In the genomic region with DNA sequence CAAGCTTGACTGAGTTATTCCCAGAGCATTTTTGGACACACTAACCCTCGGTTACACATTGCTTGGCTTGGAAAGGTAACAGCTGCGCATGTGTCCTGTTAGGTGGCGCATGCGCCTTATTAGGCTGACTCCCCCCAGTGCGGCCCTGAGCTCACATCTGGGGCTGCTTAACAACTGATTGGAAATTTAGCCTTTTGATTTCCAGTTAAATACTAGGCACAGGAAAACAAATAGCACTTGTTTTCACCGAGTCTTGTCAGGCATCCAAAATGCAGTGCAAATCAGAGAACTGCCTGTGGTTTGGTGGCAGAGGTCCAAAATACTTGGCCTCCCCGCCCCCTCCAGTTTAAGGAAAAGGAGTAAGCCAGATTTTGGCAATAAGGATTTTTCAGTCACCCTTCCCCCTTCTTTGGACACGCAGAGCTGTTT, we compare ENCODE assay signal across 9 mouse cellular contexts.
DNase-seq lines count a peak whose midpoint lies in the region; ATAC-seq and TF ChIP-seq lines count a peak whose summit lies in the region.
"Had no signal": no experiment of that assay in that cellular context is flagged by ENCODE, and none has a peak within 500 bp of the region (broad histone marks: within the 10 kb centered on the region; RNA-seq: fewer than 3 reads in every experiment).

No protein-coding gene starts in this region.

- peak overlapping the region; percentile 37 for H3K4me2 ChIP-seq in forebrain, postnatal 0 days (ENCODE audit: low read depth)

- TF ChIP-seq POLR2A in liver, adult 2 months (IDR thresholded peaks at IDR 0.05; ENCODE audit: extremely low read depth, insufficient read depth, low read length) = no peak

- peak overlapping the region; percentile 17; the same call in 1 of the 2 replicates for H3K4me3 ChIP-seq in forebrain, postnatal 0 days (ENCODE audit: low read depth, low read length)
- no peak overlapping the region for H3K4me3 ChIP-seq in liver, adult 2 months (ENCODE audit: insufficient read depth, low read depth, low read length)

- H3K9me3 ChIP-seq in forebrain, postnatal 0 days (ENCODE audit: low read length) = no peaks in the 10 kb centered on the region

- no peaks in the 10 kb centered on the region for H3K27me3 ChIP-seq in forebrain, postnatal 0 days (ENCODE audit: insufficient read depth, low read length)
- H3K27me3 ChIP-seq in liver, adult 2 months (ENCODE audit: control insufficient read depth, insufficient read depth, low read length) = no peaks in the 10 kb centered on the region

- ATAC-seq in forebrain, postnatal 0 days = peak; percentile 82
- ATAC-seq in erythroid progenitor cell, adult 5-6 weeks (replicated peaks; ENCODE audit: low FRiP score, poor library complexity, severe bottlenecking) = no peak

- peak; percentile 93 for DNase-seq in 3T3-L1 (ENCODE audit: low read depth, low spot score)
- DNase-seq in cerebellum, adult 11 months = peak; percentile 54
- peak; percentile 75 for DNase-seq in forebrain, postnatal 0 days
- peak; percentile 89 to 90 for DNase-seq in heart, postnatal 10 days
- DNase-seq in kidney, postnatal 25 days = peak; percentile 91 to 94
- DNase-seq in liver, adult 2 months (ENCODE audit: extremely low read depth, low read depth, low spot score) = peak; percentile 81
- DNase-seq in retina, postnatal 1 day = peak; percentile 57

- peaks cover 8% of the 10 kb centered on the region for H3K4me1 ChIP-seq in forebrain, postnatal 0 days (ENCODE audit: insufficient read depth)
- peaks cover 12% of the 10 kb centered on the region for H3K4me1 ChIP-seq in liver, adult 2 months (ENCODE audit: control insufficient read depth, insufficient read depth, low read length)

- 10% methylated on average over 8 of the region's 8 CpGs for WGBS in forebrain, postnatal 0 days
- WGBS in liver, adult 2 months = 8% methylated on average over 8 of the region's 8 CpGs

- H3K27ac ChIP-seq in forebrain, postnatal 0 days (ENCODE audit: low read depth, low read length) = no peak overlapping the region
- peak overlapping the region; percentile 53 for H3K27ac ChIP-seq in liver, adult 2 months (replicated peaks; ENCODE audit: insufficient read depth, low read depth, low read length)
- H3K27ac ChIP-seq: macrophage had no signal

- H3K36me3 ChIP-seq in forebrain, postnatal 0 days (ENCODE audit: insufficient read depth) = no peaks in the 10 kb centered on the region
- no peaks in the 10 kb centered on the region for H3K36me3 ChIP-seq in liver, adult 2 months (ENCODE audit: control insufficient read depth, insufficient read depth, low read length)

- intact Hi-C loops in heart, postnatal 10 days (cut with DNase I) = loop anchor here (5.0 kb wide), 2 partner anchors 64 to 119 kb away; a partner anchor contains a TSS

- H3K9ac ChIP-seq in forebrain, postnatal 0 days = 0 out of 2 replicates have a peak overlapping the region, but pooled peaks have one; percentile 1
- H3K9ac ChIP-seq in liver, adult 2 months (ENCODE audit: low read depth, low read length) = no peak overlapping the region

- TF ChIP-seq CTCF in forebrain, postnatal 0 days (IDR thresholded peaks at IDR 0.05; ENCODE audit: low read depth) = no peak
- no peak for TF ChIP-seq CTCF in liver, adult 2 months (IDR thresholded peaks at IDR 0.05; ENCODE audit: low read depth, low read length)

- no peaks in the 10 kb centered on the region for H3K79me2 ChIP-seq in liver, adult 2 months (ENCODE audit: control insufficient read depth, insufficient read depth, low read length)
